Mouse (Mus musculus) NIH3T3 (cell line): Measurements from ENCODE around the gene 3100002H09Rik.

Source experiments
- DNase-seq: peaks from one replicate; pipeline ENCODE4 v3.0.0-alpha.2; 2012; ENCODE audit warnings: low read depth

Gene 3100002H09Rik

GRCm38 (mm10) chr4:124615406-124615960 is 4.9 kb upstream of the 3100002H09Rik start:
- DNase-seq = no peak

GRCm38 (mm10) chr4:124614189-124614588 is 3.6 kb upstream of the 3100002H09Rik start:
- DNase-seq = no peak

GRCm38 (mm10) chr4:124611768-124612167 is 1.2 kb upstream of the 3100002H09Rik start:
- no peak for DNase-seq

- no peak for DNase-seq
Observed at GRCm38 (mm10) chr4:124610066-124610465, 537 bp downstream of the 3100002H09Rik start.

- DNase-seq = no peak
Observed at GRCm38 (mm10) chr4:124607166-124607565, 3.4 kb downstream of the 3100002H09Rik start.

- DNase-seq = no peak
Observed at GRCm38 (mm10) chr4:124606180-124606579, 4.4 kb downstream of the 3100002H09Rik start.

- no peak for DNase-seq
Observed at GRCm38 (mm10) chr4:124605255-124605654, 5.3 kb downstream of the 3100002H09Rik start.

GRCm38 (mm10) chr4:124603712-124604111 is 6.9 kb downstream of the 3100002H09Rik start:
- DNase-seq = no peak

- no peak for DNase-seq
Observed at GRCm38 (mm10) chr4:124595929-124596328, 14.7 kb downstream of the 3100002H09Rik start.

GRCm38 (mm10) chr4:124594933-124595332 is 15.7 kb downstream of the 3100002H09Rik start:
- peak; percentile 17 for DNase-seq

GRCm38 (mm10) chr4:124593691-124594090 is 16.9 kb downstream of the 3100002H09Rik start:
- no peak for DNase-seq

GRCm38 (mm10) chr4:124593210-124593609 is 17.4 kb downstream of the 3100002H09Rik start:
- no peak for DNase-seq

GRCm38 (mm10) chr4:124592241-124592640 is 18.4 kb downstream of the 3100002H09Rik start:
- no peak for DNase-seq

- no peak for DNase-seq
Observed at GRCm38 (mm10) chr4:124580695-124581094, 29.9 kb downstream of the 3100002H09Rik start.

- no peak for DNase-seq
Observed at GRCm38 (mm10) chr4:124575955-124576445, 34.6 kb downstream of the 3100002H09Rik start.

- DNase-seq = no peak
Observed at GRCm38 (mm10) chr4:124575269-124575954, 35.2 kb downstream of the 3100002H09Rik start.

GRCm38 (mm10) chr4:124573586-124573985 is 37.0 kb downstream of the 3100002H09Rik start:
- DNase-seq = peak; percentile 14

- DNase-seq = peak; percentile 92
Observed at GRCm38 (mm10) chr4:124570977-124571376, 39.6 kb downstream of the 3100002H09Rik start.

GRCm38 (mm10) chr4:124569661-124570060 is 40.9 kb downstream of the 3100002H09Rik start:
- DNase-seq = no peak

- DNase-seq = no peak
Observed at GRCm38 (mm10) chr4:124563371-124563770, 47.2 kb downstream of the 3100002H09Rik start.

- no peak for DNase-seq
Observed at GRCm38 (mm10) chr4:124562721-124563120, 47.9 kb downstream of the 3100002H09Rik start.
